Comparison of ENCODE assay signal across 8 mouse cellular contexts in the genomic region with DNA sequence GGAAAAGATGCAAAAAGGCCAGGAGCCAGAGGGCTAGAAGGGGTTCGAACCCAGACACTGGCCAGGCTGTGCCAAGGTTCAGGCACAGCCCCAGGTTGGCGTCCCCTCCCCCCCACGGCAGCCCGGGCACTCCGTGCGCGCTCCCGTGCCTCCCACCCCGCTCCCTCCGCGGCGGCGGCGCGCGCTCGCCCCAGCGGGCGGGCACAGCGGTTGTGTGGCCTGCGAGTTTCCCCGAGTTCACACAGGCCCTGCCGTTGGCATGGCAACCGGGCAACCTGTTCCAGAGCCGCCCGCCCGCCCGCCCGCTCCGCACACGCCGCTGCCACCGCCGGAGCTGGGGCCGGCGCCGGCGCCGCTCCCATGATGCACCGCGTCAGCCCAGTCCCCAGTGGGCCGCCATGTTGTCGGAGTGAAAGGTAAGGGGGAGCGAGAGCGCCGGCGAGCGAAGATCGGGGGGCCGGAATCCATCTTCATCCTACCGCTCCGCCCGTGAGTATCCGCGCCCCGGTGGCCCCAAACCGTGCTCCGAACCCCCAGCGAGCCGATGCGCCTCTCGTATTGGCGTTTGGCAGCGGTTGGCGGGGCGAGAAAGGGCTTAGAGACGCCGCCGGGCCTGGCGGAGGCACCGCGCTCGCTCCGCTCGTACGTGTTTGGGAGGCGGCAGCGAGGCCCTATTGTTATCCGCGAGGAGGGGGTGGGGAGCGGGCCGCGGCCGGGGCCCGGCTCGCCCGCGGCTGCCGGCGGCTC. TPM values are rescaled to one million over a fixed set of nuclear protein-coding genes. Genes with fewer than 3 reads are reported as not detected.
DNase-seq lines count a peak whose midpoint lies in the region; ATAC-seq and TF ChIP-seq lines count a peak whose summit lies in the region.

A gene (plus strand): TSS at position 343 of the 747 bp plus-strand sequence.

- H3K9ac ChIP-seq in ES-Bruce4 (ENCODE audit: low read depth, poor library complexity, severe bottlenecking): peak within 1 kb of the TSS; percentile 97
- H3K9ac ChIP-seq in forebrain, embryonic 14.5 days (ENCODE audit: low read length): peak within 1 kb of the TSS; percentile 98
- peak within 1 kb of the TSS; percentile 97 for H3K9ac ChIP-seq in neural tube, embryonic 15.5 days (replicated peaks)

- H3K36me3 ChIP-seq in ES-Bruce4 (ENCODE audit: control insufficient read depth, insufficient read depth, low read length, poor library complexity, severe bottlenecking): peaks cover 13% of the 10 kb centered on the region
- no peaks in the 10 kb centered on the region for H3K36me3 ChIP-seq in forebrain, embryonic 14.5 days (ENCODE audit: control insufficient read depth, insufficient read depth, low read length)
- no peaks in the 10 kb centered on the region for H3K36me3 ChIP-seq in neural tube, embryonic 15.5 days

- no peak for TF ChIP-seq POLR2A in ES-Bruce4 (IDR thresholded peaks at IDR 0.05; ENCODE audit: insufficient read depth, low read length)

- H3K4me2 ChIP-seq in forebrain, embryonic 14.5 days (ENCODE audit: low read length): peak within 1 kb of the TSS; percentile 88
- H3K4me2 ChIP-seq in neural tube, embryonic 15.5 days: peak within 1 kb of the TSS; percentile 74

- TF ChIP-seq CTCF in ES-Bruce4 (IDR thresholded peaks at IDR 0.05; ENCODE audit: low read depth, low read length): no peak

- peak within 1 kb of the TSS; percentile 100 for H3K4me3 ChIP-seq in ES-Bruce4 (ENCODE audit: low read depth, low read length)
- H3K4me3 ChIP-seq in forebrain, embryonic 14.5 days (ENCODE audit: low read depth, low read length): peak within 1 kb of the TSS; percentile 71
- peak within 1 kb of the TSS; percentile 90 for H3K4me3 ChIP-seq in neural tube, embryonic 15.5 days (replicated peaks)

- WGBS in forebrain, embryonic 14.5 days: under 1% methylated on average over 80 of the region's 90 CpGs
- WGBS in neural tube, embryonic 15.5 days: under 1% methylated on average over 79 of the region's 90 CpGs

- no peaks in the 10 kb centered on the region for H3K9me3 ChIP-seq in ES-Bruce4 (replicated peaks; ENCODE audit: control insufficient read depth, insufficient read depth, low read length, poor library complexity, severe bottlenecking)
- no peaks in the 10 kb centered on the region for H3K9me3 ChIP-seq in forebrain, embryonic 14.5 days (replicated peaks; ENCODE audit: control insufficient read depth, low read length)
- no peaks in the 10 kb centered on the region for H3K9me3 ChIP-seq in neural tube, embryonic 15.5 days (replicated peaks)

- peak; percentile 85 for ATAC-seq in cerebellum, adult (ENCODE audit: insufficient number of reproducible peaks, low FRiP score, low TSS enrichment)
- peak; percentile 97 for ATAC-seq in forebrain, embryonic 14.5 days
- ATAC-seq in neural tube, embryonic 15.5 days (ENCODE audit: low FRiP score): peak; percentile 90

- TF ChIP-seq EP300 in ES-Bruce4 (IDR thresholded peaks at IDR 0.05; ENCODE audit: insufficient read depth, low read depth, low read length): no peak

- intact Hi-C loops in heart, postnatal 14 days (cut with DNase I): no loop called here

- DNase-seq in forebrain, embryonic 14.5 days (ENCODE audit: low spot score): peak; percentile 98
- DNase-seq in heart, postnatal 14 days: peak; percentile 88 to 89
- peak; percentile 89 for DNase-seq in layer of hippocampus, adult 11-12 months (ENCODE audit: low spot score)
- DNase-seq in lung, adult 18-20 months: peak; percentile 87 to 91
- DNase-seq in testis, postnatal 14 days (ENCODE audit: low spot score): peak; percentile 92

- H3K4me1 ChIP-seq in ES-Bruce4 (ENCODE audit: control insufficient read depth, insufficient read depth, low read length): no peaks in the 10 kb centered on the region
- H3K4me1 ChIP-seq in forebrain, embryonic 14.5 days (ENCODE audit: control insufficient read depth, insufficient read depth, low read length): peaks cover 15% of the 10 kb centered on the region
- H3K4me1 ChIP-seq in neural tube, embryonic 15.5 days: peaks cover 34% of the 10 kb centered on the region

- no peaks in the 10 kb centered on the region for H3K27me3 ChIP-seq in ES-Bruce4 (ENCODE audit: control insufficient read depth, insufficient read depth, low read length, poor library complexity, severe bottlenecking)
- H3K27me3 ChIP-seq in forebrain, embryonic 14.5 days (replicated peaks; ENCODE audit: control insufficient read depth, insufficient read depth, low read length): no peaks in the 10 kb centered on the region
- no peaks in the 10 kb centered on the region for H3K27me3 ChIP-seq in neural tube, embryonic 15.5 days (replicated peaks)

- peak within 1 kb of the TSS; percentile 82 for H3K27ac ChIP-seq in ES-Bruce4 (ENCODE audit: insufficient read depth, low read length)
- peak within 1 kb of the TSS; percentile 96 for H3K27ac ChIP-seq in forebrain, embryonic 14.5 days (ENCODE audit: low read depth, low read length)
- H3K27ac ChIP-seq in neural tube, embryonic 15.5 days (replicated peaks): peak within 1 kb of the TSS; percentile 96

RNA-seq across cellular contexts. Expression of the gene that starts here (rescaled TPM):
- 111 and 125 TPM in 2 replicates for polyA plus RNA-seq in ES-Bruce4 (2011; ENCODE audit: insufficient read depth, insufficient read length, low read depth, missing spikeins)
- polyA plus RNA-seq in forebrain, embryonic 14.5 days (2014; fragmentation: Nextera tagmentation; extraction: Ambion mirVana): 91.6 and 116 TPM in 2 replicates
- 10 to 100 TPM; 57.7 to 61.6 TPM for total RNA-seq in heart, postnatal 14 days (2021)
- 75.8 and 79.3 TPM in 2 replicates for polyA plus RNA-seq in neural tube, embryonic 15.5 days (2015; fragmentation: Nextera tagmentation; extraction: Ambion mirVana)

Comparison
In these comparisons a context has a peak if more than half of its experiments do, and no peak if none do; other contexts are left out.
1. Peak in every context shown above with its lines: DNase-seq, ATAC-seq, H3K4me3 ChIP-seq and H3K27ac ChIP-seq.